Mouse (Mus musculus): ENCODE data around the gene H2-Oa. TPM values are rescaled to one million over a fixed set of nuclear protein-coding genes. Genes with fewer than 3 reads are reported as not detected.
A peak's percentile ranks its signal among the peaks of the same experiment; 100 is the strongest.

The H2-Oa gene
- polyA plus RNA-seq, 1 experiment from 2014 or later: 0.25 TPM

- Histone ChIP-seq H3K9me3 (ENCODE audit: control insufficient read depth, low read length) (no peaks in the 10 kb centered on the region), H3K4me3 (ENCODE audit: low read depth, low read length) (no peak overlapping the region), H3K36me3 (ENCODE audit: control insufficient read depth, insufficient read depth, low read length) (no peaks in the 10 kb centered on the region; the same call in 1 of the 2 replicates), H3K4me1 (replicated peaks; ENCODE audit: control insufficient read depth, insufficient read depth) (peaks cover 2% of the 10 kb centered on the region), H3K4me2 (replicated peaks; ENCODE audit: low read depth) (no peak overlapping the region; the same call in 1 of the 2 replicates), H3K27me3 (ENCODE audit: control insufficient read depth, insufficient read depth, low read length) (no peaks in the 10 kb centered on the region), H3K9ac (ENCODE audit: low read length) (no peak overlapping the region), H3K27ac (replicated peaks) (no peak overlapping the region)
- ATAC-seq (ENCODE audit: low FRiP score, low TSS enrichment) (no peak), DNase-seq (ENCODE audit: low spot score) (no peak)
- 62% methylated on average over 6 of the region's 6 CpGs for WGBS
- TF ChIP-seq EP300 (optimal IDR thresholded peaks at IDR 0.05) (no peak), CTCF (IDR thresholded peaks at IDR 0.05; ENCODE audit: low read depth) (no peak)
Observed at GRCm38 (mm10) chr17:34124649-34125048, 32.5 kb downstream of the H2-Oa start.

GRCm38 (mm10) chr17:34126826-34127420 lies 34.8 kb downstream of the H2-Oa start:
- ATAC-seq (ENCODE audit: low FRiP score, low TSS enrichment): no peak

GRCm38 (mm10) chr17:34127475-34127874 lies 35.3 kb downstream of the H2-Oa start:
- peak; percentile 16; the same call in 1 of the 2 replicates for ATAC-seq (ENCODE audit: low FRiP score, low TSS enrichment)
- DNase-seq (ENCODE audit: low spot score): peak; percentile 72
- Histone ChIP-seq H3K27ac (replicated peaks) (no peak overlapping the region), H3K4me2 (replicated peaks; ENCODE audit: low read depth) (no peak overlapping the region), H3K27me3 (ENCODE audit: control insufficient read depth, insufficient read depth, low read length) (no peaks in the 10 kb centered on the region), H3K9ac (ENCODE audit: low read length) (no peak overlapping the region), H3K9me3 (ENCODE audit: control insufficient read depth, low read length) (no peaks in the 10 kb centered on the region), H3K4me3 (ENCODE audit: low read depth, low read length) (no peak overlapping the region), H3K36me3 (ENCODE audit: control insufficient read depth, insufficient read depth, low read length) (no peaks in the 10 kb centered on the region; the same call in 1 of the 2 replicates), H3K4me1 (replicated peaks; ENCODE audit: control insufficient read depth, insufficient read depth) (peaks cover 2% of the 10 kb centered on the region)
- 21% methylated on average over 6 of the region's 6 CpGs for WGBS
- TF ChIP-seq CTCF (IDR thresholded peaks at IDR 0.05; ENCODE audit: low read depth) (no peak), EP300 (optimal IDR thresholded peaks at IDR 0.05) (no peak)

More at GRCm38 (mm10) chr17:34126826-34127420, 34.8 kb downstream of the H2-Oa start:
- WGBS: 53% methylated on average over 9 of the region's 9 CpGs
- H3K27ac ChIP-seq (replicated peaks): no peak overlapping the region
- no peaks in the 10 kb centered on the region for H3K27me3 ChIP-seq (ENCODE audit: control insufficient read depth, insufficient read depth, low read length)
- H3K4me3 ChIP-seq (ENCODE audit: low read depth, low read length): no peak overlapping the region
- DNase-seq (ENCODE audit: low spot score): no peak
- no peaks in the 10 kb centered on the region for H3K9me3 ChIP-seq (ENCODE audit: control insufficient read depth, low read length)
- H3K4me2 ChIP-seq (replicated peaks; ENCODE audit: low read depth): no peak overlapping the region
- H3K36me3 ChIP-seq (ENCODE audit: control insufficient read depth, insufficient read depth, low read length): no peaks in the 10 kb centered on the region; the same call in 1 of the 2 replicates
- peaks cover 2% of the 10 kb centered on the region for H3K4me1 ChIP-seq (replicated peaks; ENCODE audit: control insufficient read depth, insufficient read depth)
- TF ChIP-seq EP300 (optimal IDR thresholded peaks at IDR 0.05): no peak
- no peak overlapping the region for H3K9ac ChIP-seq (ENCODE audit: low read length)

DNA sequence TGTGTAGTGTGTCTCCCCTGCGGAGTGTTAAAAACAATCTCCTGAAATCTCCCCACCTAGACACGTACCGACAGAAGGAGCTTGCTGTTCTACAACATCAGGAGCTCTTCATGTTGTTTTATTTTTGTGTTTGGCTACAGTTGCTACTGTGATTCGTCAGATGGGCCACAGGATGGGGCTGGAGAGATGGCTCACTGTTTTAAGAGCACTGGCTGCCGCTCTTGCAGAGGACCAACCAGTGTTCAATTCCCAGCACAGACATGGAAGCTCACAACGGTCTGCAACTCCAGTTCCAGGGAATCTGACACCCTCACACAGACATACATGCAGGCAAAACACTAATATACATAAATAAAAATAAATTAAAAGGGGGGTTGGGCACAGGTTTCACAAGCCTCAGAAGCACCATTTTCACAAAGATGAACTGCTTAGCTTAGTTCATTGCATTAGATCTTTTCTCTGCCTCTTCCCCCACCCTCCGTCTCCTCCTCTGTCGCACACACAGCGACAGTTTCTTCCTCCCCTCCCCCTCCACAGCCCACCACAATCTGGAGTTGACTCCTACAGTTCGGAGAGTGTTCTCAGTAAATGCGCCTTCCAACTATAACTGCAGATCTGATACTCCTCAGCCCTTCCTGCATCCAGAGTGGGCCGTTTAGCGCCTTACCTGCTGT lies 36.3 kb downstream of the H2-Oa start:
- Histone ChIP-seq H3K9me3 (ENCODE audit: control insufficient read depth, low read length) (no peaks in the 10 kb centered on the region), H3K9ac (ENCODE audit: low read length) (no peak overlapping the region), H3K4me3 (ENCODE audit: low read depth, low read length) (no peak overlapping the region), H3K27me3 (ENCODE audit: control insufficient read depth, insufficient read depth, low read length) (no peaks in the 10 kb centered on the region), H3K36me3 (ENCODE audit: control insufficient read depth, insufficient read depth, low read length) (no peaks in the 10 kb centered on the region; the same call in 1 of the 2 replicates), H3K4me1 (replicated peaks; ENCODE audit: control insufficient read depth, insufficient read depth) (peaks cover 2% of the 10 kb centered on the region), H3K27ac (replicated peaks) (no peak overlapping the region), H3K4me2 (replicated peaks; ENCODE audit: low read depth) (no peak overlapping the region)
- TF ChIP-seq CTCF (IDR thresholded peaks at IDR 0.05; ENCODE audit: low read depth) (peak; percentile 51), EP300 (optimal IDR thresholded peaks at IDR 0.05) (no peak)
- DNase-seq (ENCODE audit: low spot score): no peak
- 29% methylated on average over 13 of the region's 13 CpGs for WGBS
- ATAC-seq (ENCODE audit: low FRiP score, low TSS enrichment): no peak

DNA sequence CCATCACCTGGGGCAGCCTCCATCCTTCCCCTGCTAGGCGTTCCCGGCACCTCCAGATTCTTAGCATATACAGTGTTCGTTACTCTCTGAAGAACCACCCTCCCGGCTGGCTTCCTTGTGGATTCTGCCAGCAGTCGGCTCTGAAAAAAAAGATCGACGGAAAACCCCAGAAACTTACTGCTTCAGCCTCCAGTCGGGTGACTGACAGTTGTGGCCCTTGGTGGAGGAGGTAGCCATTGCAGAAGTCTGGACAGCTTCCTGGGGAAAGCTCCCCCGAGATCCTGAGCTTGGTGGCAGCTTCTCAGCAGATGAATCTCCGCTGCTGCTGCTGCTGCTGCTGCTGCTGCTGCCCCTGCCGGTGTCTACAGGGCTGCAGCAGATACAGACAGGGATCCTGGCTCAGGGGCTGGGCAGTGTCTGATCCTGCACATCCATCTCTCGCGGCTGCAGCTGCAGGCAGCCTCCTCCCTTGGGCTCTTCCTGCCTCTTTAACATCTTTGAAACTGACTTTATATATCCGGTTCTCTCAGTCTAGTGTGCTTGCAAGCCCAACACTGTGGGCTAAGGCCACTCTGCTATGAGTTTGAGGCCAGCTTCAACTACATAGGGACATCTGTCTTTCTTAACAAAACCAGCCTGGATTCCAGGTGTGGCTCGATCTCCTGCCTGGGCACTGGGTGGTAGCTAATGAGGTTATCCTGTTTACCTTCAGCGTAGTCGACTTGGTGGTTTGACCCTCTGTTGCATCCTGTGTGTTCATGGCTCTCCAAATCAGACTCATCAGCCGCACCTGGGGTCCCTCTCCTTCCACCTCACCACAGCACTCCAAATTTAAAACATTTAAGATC lies 37.0 kb downstream of the H2-Oa start:
- Histone ChIP-seq H3K27ac (replicated peaks) (no peak overlapping the region), H3K27me3 (ENCODE audit: control insufficient read depth, insufficient read depth, low read length) (no peaks in the 10 kb centered on the region), H3K9ac (ENCODE audit: low read length) (no peak overlapping the region), H3K4me3 (ENCODE audit: low read depth, low read length) (no peak overlapping the region), H3K9me3 (ENCODE audit: control insufficient read depth, low read length) (no peaks in the 10 kb centered on the region), H3K36me3 (ENCODE audit: control insufficient read depth, insufficient read depth, low read length) (no peaks in the 10 kb centered on the region; the same call in 1 of the 2 replicates), H3K4me1 (replicated peaks; ENCODE audit: control insufficient read depth, insufficient read depth) (no peaks in the 10 kb centered on the region; the same call in 1 of the 2 replicates), H3K4me2 (replicated peaks; ENCODE audit: low read depth) (no peak overlapping the region)
- WGBS: 18% methylated on average over 18 of the region's 18 CpGs
- ATAC-seq (ENCODE audit: low FRiP score, low TSS enrichment) (no peak), DNase-seq (ENCODE audit: low spot score) (no peak)
- TF ChIP-seq CTCF (IDR thresholded peaks at IDR 0.05; ENCODE audit: low read depth) (peak; percentile 39; the same call in 1 of the 2 replicates), EP300 (optimal IDR thresholded peaks at IDR 0.05) (no peak)
